Mouse (Mus musculus): ENCODE data around the gene Afmid.
A peak's percentile ranks its signal among the peaks of the same experiment; 100 is the strongest.
"Not testable (repeated sequence)": the region's sequence is repeated elsewhere in the genome, so short reads cannot be mapped to it uniquely, and the experiment has no call there.

Gene Afmid

DNA sequence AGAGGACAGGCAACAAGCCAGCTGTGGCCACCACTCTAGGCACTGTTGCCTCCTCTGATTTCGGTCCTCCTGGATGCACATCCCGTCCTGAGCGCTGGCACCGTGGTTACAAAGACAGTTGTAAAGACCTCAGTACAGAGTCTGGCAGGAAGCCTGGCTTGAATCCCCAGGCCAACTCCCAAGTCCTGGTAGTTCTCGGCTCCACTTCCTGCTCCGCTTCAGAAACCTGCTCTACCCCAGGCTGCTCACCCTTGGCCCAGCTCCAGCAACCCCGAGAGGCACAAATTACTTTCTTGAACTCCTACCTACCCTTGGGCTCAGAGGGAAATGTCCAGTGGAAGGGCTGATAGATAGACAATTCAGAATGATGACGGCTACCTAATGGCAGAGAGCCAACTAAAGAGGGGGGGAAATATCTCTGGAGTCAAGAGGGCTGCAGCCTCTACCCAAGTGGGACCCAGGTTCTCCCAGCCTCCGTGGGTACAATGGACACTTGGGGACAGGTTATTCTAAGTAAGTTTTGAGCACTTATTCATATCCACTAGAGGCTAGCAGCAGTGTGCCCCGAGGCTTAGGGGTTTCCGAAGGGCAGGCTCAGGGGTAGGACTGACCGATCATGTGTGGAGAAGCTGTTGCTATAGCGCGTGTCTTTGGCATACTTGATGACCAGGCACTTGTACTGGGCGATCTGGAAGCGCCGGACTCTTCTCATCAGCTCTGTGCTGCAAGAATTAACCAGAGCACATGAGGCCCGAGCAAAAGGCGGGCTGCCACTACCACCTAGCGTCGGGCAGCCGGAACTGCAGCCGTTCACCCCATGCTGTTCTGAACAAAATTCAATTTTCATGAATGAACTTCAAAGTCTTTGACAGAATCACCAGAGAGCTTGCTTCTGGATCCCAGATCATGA lies 1.4 kb upstream of the Afmid start:
- peak; percentile 75 for DNase-seq (ENCODE audit: low read depth, low spot score)

DNA sequence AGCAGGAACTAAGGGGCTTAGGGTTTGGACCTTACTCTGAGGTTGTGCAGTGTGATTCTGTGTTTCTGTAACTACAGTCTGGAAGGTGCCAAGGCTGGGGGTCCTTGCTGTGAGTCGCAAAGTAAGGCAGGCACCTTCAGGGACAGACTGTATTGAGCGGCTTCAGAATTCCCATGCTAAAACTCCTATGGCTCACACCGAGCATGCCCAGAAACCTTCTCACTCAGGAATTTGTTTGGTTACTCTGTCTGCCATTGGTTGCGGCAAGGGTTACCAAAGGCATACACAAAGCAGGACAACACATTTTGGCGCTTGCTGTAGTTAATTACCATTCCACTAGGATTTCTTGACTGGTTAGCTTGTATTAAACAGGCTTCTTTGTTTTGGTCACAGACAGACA lies 440 bp downstream of the Afmid start:
- DNase-seq (ENCODE audit: low read depth, low spot score) = peak; percentile 74

DNA sequence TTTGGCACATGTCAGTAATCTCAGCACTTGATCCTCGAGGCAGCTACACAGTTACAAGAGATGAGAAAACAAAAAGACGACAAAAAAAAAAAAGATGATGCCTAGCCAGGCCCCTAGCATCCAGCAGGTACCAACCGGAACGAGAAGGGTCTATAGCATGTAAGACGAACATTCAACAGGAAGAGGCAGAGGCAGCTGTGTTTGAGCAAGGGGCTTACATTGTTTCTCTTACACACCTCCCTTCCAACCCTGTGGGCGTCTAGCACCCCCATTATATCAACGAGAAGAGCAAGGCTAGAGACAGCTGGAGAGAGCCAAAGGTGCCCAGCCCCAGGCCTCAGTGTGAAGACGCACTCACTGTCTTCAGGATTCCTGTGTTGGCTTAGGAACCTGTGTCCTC lies 1.2 kb downstream of the Afmid start:
- DNase-seq (ENCODE audit: low read depth, low spot score) = no peak

DNA sequence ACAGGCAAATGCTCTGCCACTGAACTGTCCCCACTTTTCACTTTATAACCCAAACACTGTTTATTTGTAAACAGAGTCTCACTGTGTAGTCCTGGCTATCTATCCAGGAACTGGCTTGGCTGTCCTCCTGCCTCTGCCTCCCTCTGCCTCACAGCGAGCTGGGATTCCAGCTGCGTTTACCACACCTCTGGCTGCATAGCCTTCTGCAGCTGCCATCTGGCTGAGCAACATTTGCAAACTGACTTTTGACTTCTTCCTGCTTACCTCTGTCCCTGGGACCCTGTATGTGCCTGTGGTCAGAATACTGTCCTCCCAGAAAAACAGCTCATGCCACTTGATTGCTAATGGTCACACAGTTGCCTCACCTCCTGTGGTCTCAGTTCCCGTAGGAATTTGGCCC lies 1.7 kb downstream of the Afmid start:
- no peak for DNase-seq (ENCODE audit: low read depth, low spot score)

DNA sequence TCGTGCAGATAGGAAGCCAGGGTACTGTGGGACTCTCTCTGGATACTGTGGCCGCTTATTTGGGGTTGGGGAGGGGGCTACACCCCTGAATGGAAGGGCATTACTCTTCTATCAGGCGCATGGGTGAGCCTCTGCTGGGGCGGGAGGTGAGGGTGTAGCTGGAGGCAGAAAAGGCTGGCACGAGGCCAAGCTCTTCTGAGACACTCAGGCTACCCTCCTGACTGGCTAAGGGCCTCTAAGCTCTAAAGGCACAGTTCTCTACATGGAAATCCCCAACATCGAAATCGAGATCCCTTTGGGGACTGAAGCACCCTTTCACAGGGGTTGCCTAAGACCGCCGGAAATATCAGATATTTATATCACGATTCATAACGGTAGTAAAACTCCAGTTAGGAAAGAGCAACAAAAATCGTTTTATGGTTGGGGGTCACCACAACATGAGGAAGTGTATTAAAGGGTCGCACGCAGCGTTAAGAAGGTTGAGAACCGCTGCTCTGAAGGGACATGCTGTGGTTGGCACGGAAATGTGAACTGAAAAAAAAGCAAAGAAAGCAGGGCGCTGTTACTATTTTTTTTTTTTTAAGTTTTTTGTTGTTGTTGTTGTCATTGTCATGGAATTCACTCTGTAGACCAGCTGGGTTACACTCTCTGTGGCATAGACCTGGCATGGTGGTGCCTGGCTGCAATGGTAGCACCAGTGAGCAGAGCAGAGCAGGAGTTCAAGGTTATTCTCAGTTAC lies 2.6 kb downstream of the Afmid start:
- DNase-seq (ENCODE audit: low read depth, low spot score) = no peak

DNA sequence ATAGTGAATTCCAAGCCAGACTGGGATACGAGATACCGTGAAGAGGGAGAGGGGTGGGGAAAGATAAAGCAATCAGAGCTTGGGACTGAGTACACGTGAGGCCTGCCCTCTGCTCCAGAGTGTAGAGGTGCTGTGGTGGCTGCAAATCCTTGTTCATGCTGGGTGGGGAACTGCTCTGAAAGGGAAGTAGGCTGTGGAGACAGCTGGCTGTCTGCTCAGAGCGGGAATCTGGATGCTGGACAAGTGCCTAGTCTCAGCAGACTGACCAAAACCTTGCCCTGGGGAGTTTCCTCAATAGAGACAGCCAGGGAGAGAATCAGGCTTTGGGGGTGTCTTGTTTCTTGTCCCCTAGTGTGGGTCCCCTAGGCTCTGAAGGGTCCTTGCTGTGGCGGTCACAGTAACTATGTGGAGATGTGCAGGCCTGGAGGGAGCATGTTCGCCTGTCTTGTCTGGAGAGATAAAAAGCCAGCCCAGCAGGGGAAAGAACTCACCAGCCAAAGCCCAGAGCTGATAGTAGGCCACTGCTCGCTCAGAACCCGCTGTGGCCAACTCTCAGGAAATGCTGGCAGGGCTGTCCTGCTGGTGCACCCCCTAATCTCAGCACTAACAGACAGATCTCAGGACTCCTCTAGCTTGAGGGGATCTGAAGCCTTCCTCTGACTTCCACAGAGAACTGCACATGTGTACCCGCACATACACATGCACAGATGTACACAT lies 3.3 kb downstream of the Afmid start:
- DNase-seq (ENCODE audit: low read depth, low spot score) = no peak

DNA sequence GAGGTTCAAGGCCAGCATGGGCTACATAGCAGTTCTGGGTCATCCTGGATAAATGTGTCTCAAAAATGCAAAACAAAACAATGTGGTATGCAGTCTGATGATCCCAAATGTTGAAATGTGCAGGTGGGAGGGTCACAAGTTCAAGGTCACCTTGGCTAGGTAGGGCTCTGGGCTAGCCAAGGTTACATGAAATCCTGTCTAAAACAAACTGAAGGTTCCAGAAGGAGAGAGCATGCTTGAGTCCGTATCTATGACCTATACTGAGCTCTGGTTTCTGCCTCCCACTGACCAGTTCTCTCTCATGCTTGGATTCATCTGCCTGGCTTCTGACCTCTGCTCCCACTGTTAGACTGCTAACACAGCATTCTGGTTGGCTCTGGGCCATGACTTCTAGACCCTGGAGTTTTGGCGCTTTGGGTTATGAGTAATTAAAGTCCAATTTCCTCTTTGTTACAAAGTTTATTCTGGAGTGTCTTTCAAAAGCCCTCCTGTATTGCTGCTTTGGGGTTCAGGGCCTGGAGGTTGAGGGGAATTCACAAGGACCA lies 4.0 kb downstream of the Afmid start:
- DNase-seq (ENCODE audit: low read depth, low spot score) = no peak

DNA sequence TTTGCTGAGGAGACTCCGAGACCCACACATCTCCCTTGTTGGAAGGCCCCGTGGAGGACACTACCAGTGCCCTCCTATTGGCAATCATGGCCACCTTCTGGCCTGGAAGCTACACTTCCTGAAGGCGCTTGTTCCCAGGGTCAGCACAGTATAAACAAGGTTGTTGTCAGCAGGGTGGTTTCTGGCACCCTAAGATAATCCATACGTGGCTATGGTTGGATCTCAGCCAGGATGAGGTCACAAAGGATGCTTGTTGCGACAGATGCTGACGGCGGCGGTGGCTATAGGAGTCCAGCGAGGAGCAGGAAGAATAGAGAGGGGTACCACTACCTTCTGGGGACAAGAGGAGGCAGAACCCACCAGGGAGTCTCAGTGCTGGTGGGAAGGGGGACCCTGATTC lies 4.7 kb downstream of the Afmid start:
- no peak for DNase-seq (ENCODE audit: low read depth, low spot score)

DNA sequence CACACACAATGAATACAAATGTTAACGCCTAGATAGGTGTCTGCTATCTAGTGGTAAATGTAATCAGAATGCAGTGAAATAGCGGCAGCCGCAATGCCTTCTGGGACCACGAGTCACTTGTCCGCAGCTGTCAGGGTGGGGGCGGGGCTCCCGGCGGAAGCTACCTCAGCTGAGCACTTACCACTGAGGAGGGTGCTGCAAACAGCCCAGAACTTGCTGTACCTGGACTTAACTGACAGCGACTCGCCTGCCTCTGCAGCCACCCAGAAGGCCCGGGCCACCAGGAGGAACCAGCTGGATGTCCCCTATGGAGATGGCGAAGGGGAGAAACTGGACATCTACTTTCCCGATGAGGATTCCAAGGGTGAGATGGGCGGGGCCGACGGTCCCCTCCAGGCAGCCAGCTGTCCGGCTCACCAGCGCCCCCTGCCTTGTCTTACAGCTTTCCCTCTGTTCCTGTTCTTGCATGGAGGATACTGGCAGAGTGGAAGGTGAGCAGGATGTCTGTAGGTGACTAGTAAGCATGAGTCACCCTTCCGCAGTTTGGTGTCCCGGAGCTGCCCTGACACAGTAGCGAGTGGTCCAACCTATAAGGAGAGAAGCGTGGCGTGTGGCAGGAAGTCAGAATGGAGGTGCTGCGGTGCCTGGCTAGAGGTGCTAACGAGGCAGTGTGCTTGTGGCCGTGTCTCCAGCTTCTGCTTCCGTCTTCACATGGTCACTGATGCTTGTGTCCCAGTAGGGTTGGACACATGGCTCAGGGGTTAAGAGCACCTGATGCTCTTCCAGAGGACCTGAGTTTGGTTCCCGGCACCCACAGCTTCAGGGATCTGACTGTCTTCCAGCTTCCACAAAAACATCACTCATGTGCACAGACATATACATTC lies 6.6 kb downstream of the Afmid start:
- peak; percentile 94 for DNase-seq (ENCODE audit: low read depth, low spot score)

DNA sequence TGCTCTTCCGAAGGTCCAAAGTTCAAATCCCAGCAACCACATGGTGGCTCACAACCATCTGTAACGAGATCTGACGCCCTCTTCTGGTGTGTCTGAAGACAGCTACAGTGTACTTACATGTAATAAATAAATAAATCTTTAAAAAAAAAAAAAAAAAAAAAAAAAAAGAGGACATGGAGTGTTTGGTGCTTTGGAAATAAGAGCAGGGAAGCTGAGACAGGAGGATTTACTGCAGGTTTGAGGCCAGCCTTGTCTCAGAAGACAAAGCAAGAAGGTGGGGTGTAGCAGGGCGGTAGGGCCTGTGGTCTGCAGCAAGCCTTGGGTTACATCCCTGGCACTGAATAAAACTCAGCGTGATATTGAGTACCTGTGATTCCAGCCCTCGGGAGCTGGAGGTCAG lies 7.8 kb downstream of the Afmid start:
- not testable (repeated sequence) for DNase-seq (ENCODE audit: low read depth, low spot score)

DNA sequence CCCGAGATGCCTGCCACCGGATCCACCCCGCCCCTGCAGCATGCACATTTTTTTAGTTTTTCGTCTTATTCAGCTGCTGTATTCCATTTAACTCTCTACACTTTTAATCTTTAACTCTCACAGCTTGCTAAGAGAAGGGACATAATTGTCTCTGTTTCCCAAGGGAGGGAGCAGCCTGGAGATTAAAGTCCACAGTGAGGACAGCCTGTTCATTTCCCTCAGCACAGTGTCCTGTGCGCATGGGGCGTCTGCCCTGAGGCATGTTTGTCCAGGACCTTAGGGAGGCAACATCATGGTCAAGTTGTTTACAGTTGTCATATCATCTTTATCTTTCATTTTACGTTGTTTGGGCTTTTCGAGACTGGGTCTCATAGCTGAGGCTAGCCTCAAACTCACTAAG lies 8.4 kb downstream of the Afmid start:
- no peak for DNase-seq (ENCODE audit: low read depth, low spot score)

DNA sequence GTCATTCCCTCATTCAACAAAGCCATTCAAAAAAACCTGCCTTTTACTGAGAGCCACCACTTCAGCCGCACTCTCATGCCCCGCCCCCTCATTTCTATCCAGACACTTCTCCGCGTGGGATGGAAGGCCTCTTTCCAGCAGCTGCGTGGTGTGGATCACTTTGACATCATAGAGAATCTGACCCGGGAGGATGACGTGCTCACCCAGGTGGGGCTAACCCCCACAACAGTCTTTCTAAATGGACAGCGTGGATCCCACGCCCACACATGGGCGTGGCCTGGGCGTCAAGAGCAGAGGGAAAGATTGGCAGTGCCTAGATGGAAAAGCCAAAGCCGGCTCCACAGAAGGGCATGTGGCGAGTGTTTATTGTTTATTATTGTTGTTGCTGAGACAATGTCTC lies 10.6 kb downstream of the Afmid start:
- peak; percentile 88 for DNase-seq (ENCODE audit: low read depth, low spot score)

DNA sequence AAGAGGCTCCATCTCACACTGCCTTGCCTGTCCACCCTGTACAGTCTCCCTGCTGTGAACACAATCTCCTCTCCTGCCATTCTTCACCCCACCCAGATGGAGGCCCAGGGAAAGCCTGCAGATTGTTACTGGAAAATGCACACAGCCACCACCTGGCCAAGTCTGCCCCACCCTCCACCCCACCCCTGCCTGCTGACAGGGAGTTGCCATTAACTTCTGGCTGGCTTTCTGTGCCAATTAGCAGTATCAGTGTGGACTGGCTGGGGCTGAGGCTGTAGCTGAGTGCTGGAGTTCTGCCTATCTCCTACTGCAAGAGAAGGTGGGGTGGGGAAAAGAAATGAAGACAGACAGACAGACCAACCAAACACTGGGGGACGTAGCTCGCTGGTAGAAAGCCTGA lies 12.8 kb downstream of the Afmid start:
- DNase-seq (ENCODE audit: low read depth, low spot score) = peak; percentile 58

DNA sequence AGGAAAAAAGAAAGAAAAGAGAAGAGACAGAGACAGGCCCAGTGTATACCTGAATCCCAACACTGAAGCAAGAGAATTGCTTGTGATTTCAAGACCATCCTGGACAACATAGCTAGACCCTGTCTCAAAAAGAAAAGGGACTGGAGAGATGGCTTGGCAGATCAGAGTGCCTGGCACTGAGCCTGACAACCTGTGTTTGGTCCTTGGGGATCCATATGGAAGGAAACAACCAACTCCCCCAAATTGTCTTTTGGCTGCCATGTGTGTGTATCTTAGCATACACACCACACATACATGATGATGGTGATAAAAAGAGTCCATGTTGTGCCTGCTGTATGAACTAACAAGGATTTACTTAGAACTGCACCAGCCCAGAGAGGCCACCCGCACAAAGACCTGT lies 13.3 kb downstream of the Afmid start:
- no peak for DNase-seq (ENCODE audit: low read depth, low spot score)

DNA sequence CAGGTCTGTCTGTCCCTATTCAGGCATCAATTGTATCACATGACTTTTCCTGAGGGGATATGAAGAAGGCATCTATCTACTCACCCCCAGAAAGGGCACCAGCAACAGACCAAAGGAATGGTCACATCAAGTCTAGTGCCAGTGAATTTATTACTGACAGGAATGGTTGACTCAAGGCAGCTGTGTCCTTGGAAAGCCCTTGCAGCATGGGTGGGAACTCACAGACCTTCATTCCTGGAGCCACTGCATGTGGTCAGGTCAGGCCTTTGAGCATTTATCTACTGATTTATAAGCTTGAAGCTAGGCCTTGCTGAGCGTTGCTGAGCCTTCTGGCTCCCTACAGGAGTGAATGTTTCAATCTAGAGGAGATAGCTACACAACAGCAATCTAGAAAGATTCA lies 15.2 kb downstream of the Afmid start:
- DNase-seq (ENCODE audit: low read depth, low spot score) = no peak

DNA sequence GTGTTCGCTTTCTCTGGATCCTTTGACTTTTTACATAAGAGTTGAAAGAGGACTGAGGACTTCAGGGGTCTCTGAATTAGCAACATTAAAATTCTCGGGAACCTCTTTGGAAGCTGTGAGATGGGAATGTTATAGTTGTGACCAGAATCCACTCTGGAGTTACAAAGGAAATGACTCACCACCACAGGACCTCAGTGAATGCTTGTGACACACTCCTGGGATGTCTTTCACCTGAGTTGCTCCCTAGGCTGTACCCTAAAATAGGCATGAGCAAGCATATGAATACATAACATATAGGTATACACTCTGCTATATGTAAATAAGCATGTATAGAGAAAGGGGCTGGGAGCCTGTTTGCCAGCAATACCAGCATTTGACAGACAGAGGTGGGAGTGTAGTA lies 17.7 kb downstream of the Afmid start:
- no peak for DNase-seq (ENCODE audit: low read depth, low spot score)

DNA sequence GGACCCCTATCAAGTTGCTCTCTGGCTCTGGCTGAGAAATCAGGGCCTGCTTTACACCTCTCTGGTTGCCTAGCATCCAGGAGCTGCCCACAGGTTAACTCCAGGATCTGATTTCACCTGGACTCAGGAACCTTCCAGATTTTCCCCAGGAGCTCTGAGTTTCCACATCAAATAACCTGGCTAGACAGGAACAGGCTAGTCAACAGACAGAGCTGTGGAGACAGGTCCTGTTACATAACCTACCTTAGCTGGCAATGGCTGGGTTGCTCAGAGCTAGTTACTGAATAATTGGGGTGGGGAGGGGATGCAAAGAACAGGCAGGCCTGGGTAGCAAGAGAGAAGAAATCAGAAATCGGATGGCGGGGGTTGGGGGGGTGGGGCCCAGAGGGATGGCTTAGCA lies 19.3 kb downstream of the Afmid start:
- DNase-seq (ENCODE audit: low read depth, low spot score) = no peak

DNA sequence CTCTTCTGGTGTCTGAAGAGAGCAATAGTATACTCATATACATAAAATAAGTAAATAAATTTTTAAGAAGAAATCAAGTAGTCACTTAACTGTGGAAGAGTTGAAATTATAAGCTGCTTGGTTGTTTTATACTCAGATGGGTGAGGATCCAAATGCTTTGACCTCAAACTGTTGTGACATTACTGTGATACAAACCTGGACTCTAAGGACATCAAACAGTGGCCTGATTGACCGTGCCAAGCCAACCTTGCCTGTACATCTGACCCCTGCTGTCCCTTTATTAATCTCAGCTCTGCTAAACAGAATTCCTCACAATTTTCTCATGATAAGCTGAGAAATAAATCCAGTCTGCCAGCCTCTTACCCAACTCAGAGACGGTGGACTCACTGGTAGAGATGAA lies 19.9 kb downstream of the Afmid start:
- DNase-seq (ENCODE audit: low read depth, low spot score) = no peak

DNA sequence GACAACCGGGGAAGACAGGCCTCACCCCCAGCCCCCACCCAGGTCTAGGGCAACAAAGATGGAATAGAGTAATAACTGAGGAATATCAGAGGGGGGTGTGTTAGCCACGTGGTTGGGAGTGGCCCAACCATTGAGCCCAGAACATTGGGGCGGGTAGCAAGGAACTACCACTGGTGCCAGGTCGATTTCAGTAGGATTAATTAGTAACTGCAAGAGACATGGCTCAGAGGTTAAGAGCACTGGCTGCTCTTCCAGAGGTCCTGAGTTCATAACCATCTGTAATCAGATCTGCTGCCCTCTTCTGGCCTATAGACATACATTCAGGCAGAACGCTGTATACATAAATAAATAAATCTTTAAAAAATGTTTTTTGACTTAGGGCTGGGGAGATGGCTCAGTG lies 20.9 kb downstream of the Afmid start:
- DNase-seq (ENCODE audit: low read depth, low spot score) = peak; percentile 55

DNA sequence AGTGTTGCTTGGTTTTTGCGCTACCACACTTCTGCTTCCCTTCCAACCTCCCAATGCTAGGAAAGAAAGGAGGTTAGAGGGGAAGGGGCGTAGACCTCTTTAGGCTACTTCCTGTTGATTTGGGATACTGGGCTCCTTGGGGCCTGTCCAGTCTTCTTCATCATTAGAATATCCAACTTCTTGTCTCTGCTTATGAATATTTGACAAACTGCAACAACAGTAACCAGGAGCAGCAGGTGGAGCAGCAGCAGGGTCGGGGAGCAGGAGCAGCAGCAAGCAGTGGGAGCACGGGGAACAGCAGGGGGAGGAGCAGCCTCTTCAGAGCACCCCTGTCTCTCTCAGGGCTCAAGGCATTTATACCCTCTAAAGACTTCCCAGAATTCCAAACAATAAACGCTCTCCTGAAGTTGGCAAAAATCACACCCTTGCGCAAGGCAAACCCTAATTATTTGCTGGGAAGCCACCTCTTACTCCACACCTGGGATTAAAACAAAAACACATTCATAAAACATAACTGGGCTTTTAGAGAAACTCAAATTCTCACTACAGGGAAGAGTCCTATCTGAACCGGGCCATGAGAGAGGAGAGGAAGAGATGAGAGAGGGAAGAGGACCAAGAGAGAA lies 22.0 kb downstream of the Afmid start:
- DNase-seq (ENCODE audit: low read depth, low spot score) = no peak

Measured in ES-CJ7 (cell line).